Mouse (Mus musculus) adrenal gland, postnatal 4 days (tissue): ENCODE measurements around the gene Siglec1. TPM values are rescaled to one million over a fixed set of nuclear protein-coding genes. Genes with fewer than 3 reads are reported as not detected.

Experiments used
- microRNA-seq: library from miRNA; unstranded; fragments of <30 nt; microRNA quantifications from one replicate; pipeline ENCODE4 v1.2.0, GENCODE M21; 2021
- total RNA-seq, 2 experiments: library from RNA; stranded (reverse); gene quantifications; 2 replicates each; pipeline ENCODE4 v1.2.3; 2021

Siglec1 gene
- total RNA-seq, 2 experiments from 2014 or later: 2.6 to 3.0 TPM

Small RNAs within 50 kb of the gene (microRNA-seq; reads per million reads assigned to microRNA genes)
- not detected for gene Mir6973b

Other genes with a start within 250 kb of the Siglec1 start
- gene 4930402H24Rik, start 180.4 kb downstream of the Siglec1 start, total RNA-seq: 10 to 100 TPM; 30.1 to 32.7 TPM
- gene Atrn, start 180.3 kb downstream of the Siglec1 start, total RNA-seq: 10 to 100 TPM; 37.7 to 37.8 TPM
- gene Gfra4, start 43.7 kb downstream of the Siglec1 start, total RNA-seq: 10 to 100 TPM; 10.1 to 11.4 TPM
- gene Adam33, start 23.0 kb downstream of the Siglec1 start, total RNA-seq: 1 to 10 TPM; 5.6 to 6.8 TPM
- 10 to 100 TPM; 20.7 to 23.0 TPM for gene Hspa12b, start 40.5 kb upstream of the Siglec1 start, total RNA-seq
- gene Gm11037, start 46.7 kb upstream of the Siglec1 start, total RNA-seq: not detected
- 10 to 100 TPM; 42.1 to 47.4 TPM for gene 1700037H04Rik, start 73.3 kb upstream of the Siglec1 start, total RNA-seq
- gene Cenpb, start 93.3 kb upstream of the Siglec1 start, total RNA-seq: 10 to 100 TPM; 81.8 to 84.8 TPM
- gene Cdc25b, start 100.2 kb upstream of the Siglec1 start, total RNA-seq: 10 to 100 TPM; 28.8 to 40.0 TPM
- gene Spef1, start 100.5 kb upstream of the Siglec1 start, total RNA-seq: 1 to 10 TPM; 5.8 to 6.7 TPM
- 10 to 100 TPM; 23.9 to 24.8 TPM for gene Ap5s1, start 120.3 kb upstream of the Siglec1 start, total RNA-seq
- 10 to 100 TPM; 33.9 to 35.8 TPM for gene Mavs, start 147.3 kb upstream of the Siglec1 start, total RNA-seq
- gene Pank2, start 175.7 kb upstream of the Siglec1 start, total RNA-seq: 10 to 100 TPM; 60.4 to 69.5 TPM